Comparison of ENCODE assay signal across 10 mouse cellular contexts in the genomic region with DNA sequence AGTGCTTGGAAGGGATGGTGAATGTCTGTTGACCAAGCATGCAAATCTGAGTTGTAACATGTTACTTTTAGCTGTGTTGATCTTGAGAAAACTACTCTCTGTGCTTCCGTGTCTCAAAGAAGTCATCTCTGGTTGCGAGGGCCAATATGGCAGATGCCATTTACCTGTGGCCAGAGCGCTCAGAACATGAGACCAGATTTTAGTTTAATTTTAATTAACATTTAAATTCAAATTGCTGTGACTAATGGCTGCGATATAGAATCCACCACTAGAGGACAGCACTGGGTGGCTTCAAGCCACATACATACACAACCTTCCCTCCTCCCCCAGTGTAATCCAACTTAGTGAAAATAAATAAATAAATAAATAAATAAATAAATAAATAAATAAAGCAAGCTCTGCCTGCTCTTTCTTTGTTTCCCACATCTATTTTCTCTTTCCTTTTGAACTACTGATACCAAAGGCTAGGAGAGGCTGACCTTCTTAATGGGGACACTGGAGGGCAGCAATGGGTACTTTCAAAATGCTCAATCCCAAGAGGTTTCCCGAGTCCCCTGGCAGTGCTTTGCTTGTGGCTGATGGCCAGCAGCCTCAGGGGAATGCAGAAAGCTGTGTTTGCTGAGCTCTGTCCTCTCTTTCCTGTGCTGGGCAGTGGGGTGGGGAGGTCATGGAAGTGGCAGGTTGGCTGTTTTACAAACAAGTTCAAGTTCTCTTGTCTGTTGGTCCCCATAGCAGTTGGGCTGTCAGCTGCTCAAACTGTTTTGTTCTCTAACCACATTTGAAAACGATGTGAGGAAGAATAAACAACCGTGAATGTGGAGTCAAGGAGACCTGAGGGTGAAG. TPM values are rescaled to one million over a fixed set of nuclear protein-coding genes. Genes with fewer than 3 reads are reported as not detected.
DNase-seq lines count a peak whose midpoint lies in the region; ATAC-seq and TF ChIP-seq lines count a peak whose summit lies in the region.
"Not testable (repeated sequence)": the region's sequence is repeated elsewhere in the genome, so short reads cannot be mapped to it uniquely, and the experiment has no call there.
"Had no signal": no experiment of that assay in that cellular context is flagged by ENCODE, and none has a peak within 500 bp of the region (broad histone marks: within the 10 kb centered on the region; RNA-seq: fewer than 3 reads in every experiment).

No protein-coding gene starts in this region.

- H3K27ac ChIP-seq in intestine, postnatal 0 days (ENCODE audit: low read depth, low read length); left cerebral cortex, adult 2 months: not testable (repeated sequence)

- not testable (repeated sequence) for H3K36me3 ChIP-seq in intestine, postnatal 0 days (ENCODE audit: control insufficient read depth, insufficient read depth)

- H3K4me2 ChIP-seq in intestine, postnatal 0 days (replicated peaks; ENCODE audit: low read depth), result not testable (repeated sequence)

- peak; percentile 65 for TF ChIP-seq CTCF in intestine, postnatal 0 days (IDR thresholded peaks at IDR 0.05; ENCODE audit: low read depth)
- peak; percentile 81 for TF ChIP-seq CTCF in left cerebral cortex, adult 2 months (IDR thresholded peaks at IDR 0.05)

- H3K27me3 ChIP-seq in intestine, postnatal 0 days (replicated peaks; ENCODE audit: control insufficient read depth, insufficient read depth, low read length), result not testable (repeated sequence)

- intact Hi-C loops in left cerebral cortex, adult 2 months (cut with DNase I), result not testable (repeated sequence)

- H3K9ac ChIP-seq in intestine, postnatal 0 days (ENCODE audit: low read depth, low read length), result not testable (repeated sequence)

- ATAC-seq in intestine, postnatal 0 days, result not testable (repeated sequence)
- ATAC-seq in megakaryocyte, adult 5-6 weeks (ENCODE audit: poor library complexity, severe bottlenecking), result 0 out of 2 replicates have a peak, but pooled peaks have one; percentile 51

- not testable (repeated sequence) for H3K4me1 ChIP-seq in intestine, postnatal 0 days (replicated peaks; ENCODE audit: control insufficient read depth, insufficient read depth, low read length)

- H3K9me3 ChIP-seq in intestine, postnatal 0 days (ENCODE audit: control insufficient read depth), result not testable (repeated sequence)

- WGBS in intestine, postnatal 0 days, result 68% methylated on average over 7 of the region's 7 CpGs

- H3K4me3 ChIP-seq in intestine, postnatal 0 days (ENCODE audit: low read depth, low read length); left cerebral cortex, adult 2 months: not testable (repeated sequence)

- peak; percentile 79 for DNase-seq in ZHBTc4 (ENCODE audit: low read depth, low spot score)
- DNase-seq in cerebellum, postnatal 25 days, result peak; percentile 61 to 82
- DNase-seq in gastrocnemius, postnatal 25 days, result peak; percentile 85
- peak; percentile 81 to 91 for DNase-seq in left cerebral cortex, adult 2 months (ENCODE audit: extremely low spot score in 1 of 2, low spot score in 2 of 2)
- DNase-seq in skeletal muscle tissue, adult 2 months (ENCODE audit: low read depth, low spot score), result peak; percentile 53

RNA-seq across cellular contexts. Expression of gene 4930467E23Rik, which starts 22.2 kb away (rescaled TPM):
- total RNA-seq in gastrocnemius, postnatal 25 days (2021), result not detected
- not detected in 2 replicates for polyA plus RNA-seq in intestine, postnatal 0 days (2015; fragmentation: Nextera tagmentation; extraction: Ambion mirVana)
- under 1 TPM; 0.19 to 1.00 TPM for total RNA-seq in left cerebral cortex, adult 2 months (2021)
- not detected in 2 replicates for total RNA-seq in megakaryocyte, adult 5-6 weeks (2015)
- total RNA-seq in megakaryocyte, adult 5-6 weeks (2017), result 0.16 TPM in 1 of 2 replicates, not detected in the other
- polyA plus RNA-seq: erythroblast, embryonic 14.5 days; limb, embryonic 13.5 days; spleen, adult 2 months had no signal
